Mouse (Mus musculus) retina, postnatal 1 day (tissue): ENCODE measurements at regions not wholly inside any gene's neighbourhood (a gene's known extent, or its start where the extent isn't known, plus 50 kb on each side); places are given as distances from the start of the nearest gene placed in this dataset.
A peak's percentile ranks its signal among the peaks of the same experiment; 100 is the strongest.

Source experiments
- DNase-seq: peaks from one replicate; pipeline ENCODE4 v3.0.0-alpha.2; 2012

- no peak for DNase-seq
Measured at GRCm38 (mm10) chr7:95460889-95461288, 710.2 kb upstream of the Tenm4 start.

- no peak for DNase-seq
Measured at GRCm38 (mm10) chr7:95465506-95465905, 705.5 kb upstream of the Tenm4 start.

- no peak for DNase-seq
Measured at GRCm38 (mm10) chr7:95467028-95467427, 704.0 kb upstream of the Tenm4 start.

- peak; percentile 9 for DNase-seq
Measured at GRCm38 (mm10) chr7:95473892-95474291, 697.2 kb upstream of the Tenm4 start.

- DNase-seq: peak; percentile 55
Measured at GRCm38 (mm10) chr7:95480121-95480726, 690.8 kb upstream of the Tenm4 start.

GRCm38 (mm10) chr7:95489666-95490065 is 681.4 kb upstream of the Tenm4 start:
- peak; percentile 83 for DNase-seq

GRCm38 (mm10) chr7:95494793-95495192 is 676.3 kb upstream of the Tenm4 start:
- no peak for DNase-seq

- peak; percentile 27 for DNase-seq
Measured at GRCm38 (mm10) chr7:95502959-95503358, 668.1 kb upstream of the Tenm4 start.

GRCm38 (mm10) chr7:95547256-95547655 is 623.8 kb upstream of the Tenm4 start:
- no peak for DNase-seq

GRCm38 (mm10) chr7:95550099-95550498 is 620.9 kb upstream of the Tenm4 start:
- DNase-seq: no peak

- DNase-seq: no peak
Measured at GRCm38 (mm10) chr7:95551798-95552387, 619.2 kb upstream of the Tenm4 start.

GRCm38 (mm10) chr7:95558589-95558988 is 612.5 kb upstream of the Tenm4 start:
- no peak for DNase-seq

- DNase-seq: no peak
Measured at GRCm38 (mm10) chr7:95578633-95579032, 592.4 kb upstream of the Tenm4 start.

GRCm38 (mm10) chr7:95581325-95581724 is 589.7 kb upstream of the Tenm4 start:
- no peak for DNase-seq

GRCm38 (mm10) chr7:95598339-95598738 is 572.7 kb upstream of the Tenm4 start:
- no peak for DNase-seq

GRCm38 (mm10) chr7:95613736-95614135 is 557.3 kb upstream of the Tenm4 start:
- DNase-seq: peak; percentile 82

GRCm38 (mm10) chr7:95617370-95617769 is 553.7 kb upstream of the Tenm4 start:
- DNase-seq: peak; percentile 6

- DNase-seq: no peak
Measured at GRCm38 (mm10) chr7:95618170-95618569, 552.9 kb upstream of the Tenm4 start.

- no peak for DNase-seq
Measured at GRCm38 (mm10) chr7:95620079-95620478, 551.0 kb upstream of the Tenm4 start.

GRCm38 (mm10) chr7:95640683-95641082 is 530.4 kb upstream of the Tenm4 start:
- no peak for DNase-seq

- DNase-seq: no peak
Measured at GRCm38 (mm10) chr7:95674319-95674718, 496.7 kb upstream of the Tenm4 start.

- no peak for DNase-seq
Measured at GRCm38 (mm10) chr7:95682521-95682920, 488.5 kb upstream of the Tenm4 start.

GRCm38 (mm10) chr7:95687733-95688132 is 483.3 kb upstream of the Tenm4 start:
- no peak for DNase-seq

GRCm38 (mm10) chr7:95688151-95689146 is 482.6 kb upstream of the Tenm4 start:
- DNase-seq: peak; percentile 85
